Mouse (Mus musculus) left cerebral cortex, postnatal 36 days (tissue): ENCODE measurements at regions not wholly inside any gene's neighbourhood (a gene's known extent, or its start where the extent isn't known, plus 50 kb on each side); places are given as distances from the start of the nearest gene placed in this dataset.
"Not testable (repeated sequence)": the region's sequence is repeated elsewhere in the genome, so short reads cannot be mapped to it uniquely, and the experiment has no call there.

Experiments used
- DNase-seq, 2 experiments: peaks; one replicate each; pipeline ENCODE4 v3.0.0; 2021 to 2022; ENCODE audit warnings: low spot score in 2 of 2, mixed read lengths in 1 of 2
- intact Hi-C: fragments of 180-260 bp; cut with DNase I; formaldehyde crosslinking; loops from one replicate; pipeline ENCODE4 v1.15.1; 2025

- intact Hi-C loops: no loop called here
- DNase-seq: no peak
These were observed 325.9 kb upstream of the Tmpo start for GRCm38 (mm10) chr10:91507038-91507437.

- DNase-seq: no peak
- intact Hi-C loops: no loop called here
These were observed 323.8 kb upstream of the Tmpo start for GRCm38 (mm10) chr10:91504891-91505290.

GRCm38 (mm10) chr10:91498543-91498942 is 317.4 kb upstream of the Tmpo start:
- intact Hi-C loops: no loop called here
- DNase-seq: no peak

- DNase-seq: no peak
- intact Hi-C loops: no loop called here
These were observed 283.6 kb upstream of the Tmpo start for GRCm38 (mm10) chr10:91464691-91465090.

GRCm38 (mm10) chr10:91447974-91448703 is 267.0 kb upstream of the Tmpo start:
- intact Hi-C loops: no loop called here
- no peak for DNase-seq

GRCm38 (mm10) chr10:91443321-91443720 is 262.2 kb upstream of the Tmpo start:
- intact Hi-C loops: no loop called here
- DNase-seq: no peak

GRCm38 (mm10) chr10:91440051-91440450 is 258.9 kb upstream of the Tmpo start:
- DNase-seq: no peak
- intact Hi-C loops: no loop called here

- DNase-seq: no peak
- intact Hi-C loops: no loop called here
These were observed 256.8 kb upstream of the Tmpo start for GRCm38 (mm10) chr10:91437917-91438316.

GRCm38 (mm10) chr10:91436091-91436569 is 255.0 kb upstream of the Tmpo start:
- intact Hi-C loops: no loop called here
- DNase-seq: no peak

- no peak for DNase-seq
- intact Hi-C loops: no loop called here
These were observed 249.2 kb upstream of the Tmpo start for GRCm38 (mm10) chr10:91430281-91430680.

GRCm38 (mm10) chr10:91426584-91426983 is 245.5 kb upstream of the Tmpo start:
- intact Hi-C loops: no loop called here
- DNase-seq: no peak

GRCm38 (mm10) chr10:91425625-91426385 is 244.7 kb upstream of the Tmpo start:
- intact Hi-C loops, DNase-seq: not testable (repeated sequence)

- DNase-seq: no peak
- intact Hi-C loops: no loop called here
These were observed 243.7 kb upstream of the Tmpo start for GRCm38 (mm10) chr10:91424786-91425185.

- intact Hi-C loops: no loop called here
- DNase-seq: peak in 1 of 2 experiments; percentile 7
These were observed 206.1 kb upstream of the Tmpo start for GRCm38 (mm10) chr10:91387255-91387654.

GRCm38 (mm10) chr10:91384372-91384771 is 203.3 kb upstream of the Tmpo start:
- intact Hi-C loops: no loop called here
- DNase-seq: peak in 1 of 2 experiments; percentile 5

- DNase-seq: no peak
- intact Hi-C loops: no loop called here
These were observed 195.6 kb upstream of the Tmpo start for GRCm38 (mm10) chr10:91376683-91377082.

- intact Hi-C loops: no loop called here
- no peak for DNase-seq
These were observed 186.4 kb upstream of the Tmpo start for GRCm38 (mm10) chr10:91367488-91367887.

GRCm38 (mm10) chr10:91362587-91362986 is 181.5 kb upstream of the Tmpo start:
- no peak for DNase-seq
- intact Hi-C loops: no loop called here

GRCm38 (mm10) chr10:91361621-91362020 is 180.5 kb upstream of the Tmpo start:
- intact Hi-C loops: no loop called here
- no peak for DNase-seq

GRCm38 (mm10) chr10:91345465-91345864 is 164.3 kb upstream of the Tmpo start:
- intact Hi-C loops: no loop called here

GRCm38 (mm10) chr10:91342083-91342482 is 161.0 kb upstream of the Tmpo start:
- no peak for DNase-seq
- intact Hi-C loops: no loop called here

More at GRCm38 (mm10) chr10:91345465-91345864, 164.3 kb upstream of the Tmpo start:
- no peak for DNase-seq
